Mouse (Mus musculus): ENCODE measurements at regions not wholly inside any gene's neighbourhood (a gene's known extent, or its start where the extent isn't known, plus 50 kb on each side); places are given as distances from the start of the nearest gene placed in this dataset.

- DNase-seq (ENCODE audit: low read depth, low spot score) = no peak
Measured at GRCm38 (mm10) chr2:117710173-117710813, 367.5 kb upstream of the Rasgrp1 start.

DNA sequence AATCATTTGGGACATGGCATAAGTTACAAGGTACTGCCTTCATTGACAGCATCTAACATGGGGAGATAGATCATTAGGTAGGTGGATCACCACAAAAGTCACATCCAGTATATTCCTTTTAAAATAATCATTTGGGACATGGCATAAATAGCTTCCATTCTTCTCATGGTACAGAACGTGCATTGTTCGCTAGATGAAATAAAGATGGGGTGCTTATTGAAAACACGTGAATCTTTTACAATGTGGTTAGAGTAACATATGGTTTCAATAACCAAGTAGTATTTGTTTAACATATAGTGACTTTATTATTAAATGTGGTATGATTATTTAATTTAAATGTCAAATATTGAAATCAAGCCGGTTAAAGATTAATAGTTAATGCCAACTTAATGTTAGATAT, 381.3 kb upstream of the Rasgrp1 start:
- DNase-seq (ENCODE audit: low read depth, low spot score) = no peak

- no peak for DNase-seq (ENCODE audit: low read depth, low spot score)
Measured at GRCm38 (mm10) chr2:117731253-117731652, 380.4 kb upstream of the Thbs1 start.

- no peak for DNase-seq (ENCODE audit: low read depth, low spot score)
Measured at GRCm38 (mm10) chr2:117742413-117742812, 369.3 kb upstream of the Thbs1 start.

DNA sequence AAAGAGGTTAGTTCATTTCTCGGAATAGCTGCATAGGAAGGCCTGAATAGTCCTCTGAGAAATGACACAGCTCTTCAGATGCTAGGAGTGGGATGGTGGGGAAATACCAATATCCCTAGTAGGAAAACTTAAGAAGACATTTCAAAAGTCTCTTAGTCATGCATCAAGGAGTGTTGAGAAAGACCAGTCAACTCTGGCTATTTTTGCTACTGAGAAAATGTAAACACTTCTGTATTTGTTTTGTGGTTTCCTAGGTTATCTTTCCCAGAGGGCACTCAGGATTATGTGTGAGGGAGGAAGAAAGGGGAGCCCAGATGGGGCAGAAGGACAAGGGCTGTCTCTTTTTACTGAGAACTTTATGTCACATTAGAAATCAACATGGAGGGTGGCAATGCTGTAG, 367.8 kb upstream of the Thbs1 start:
- DNase-seq (ENCODE audit: low read depth, low spot score) = no peak

DNA sequence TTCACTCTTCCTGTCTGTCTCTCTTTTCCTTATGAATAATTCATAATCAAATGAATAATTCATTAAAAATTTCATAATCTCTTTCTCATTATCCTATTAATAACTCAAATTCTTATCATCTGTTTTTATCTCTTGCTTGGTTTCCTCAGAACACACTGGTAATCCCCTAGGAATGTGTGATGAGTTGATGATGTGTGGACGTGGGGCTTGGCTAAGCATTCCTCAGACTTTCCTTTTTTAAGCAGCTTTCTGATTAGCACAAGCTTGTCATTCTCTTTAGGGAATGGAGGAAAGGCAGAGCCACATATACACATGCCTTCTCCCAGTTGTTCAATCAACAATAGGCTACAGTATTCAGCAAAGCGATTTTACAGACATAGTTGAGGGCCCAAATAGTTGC, 365.9 kb upstream of the Thbs1 start:
- no peak for DNase-seq (ENCODE audit: low read depth, low spot score)

DNA sequence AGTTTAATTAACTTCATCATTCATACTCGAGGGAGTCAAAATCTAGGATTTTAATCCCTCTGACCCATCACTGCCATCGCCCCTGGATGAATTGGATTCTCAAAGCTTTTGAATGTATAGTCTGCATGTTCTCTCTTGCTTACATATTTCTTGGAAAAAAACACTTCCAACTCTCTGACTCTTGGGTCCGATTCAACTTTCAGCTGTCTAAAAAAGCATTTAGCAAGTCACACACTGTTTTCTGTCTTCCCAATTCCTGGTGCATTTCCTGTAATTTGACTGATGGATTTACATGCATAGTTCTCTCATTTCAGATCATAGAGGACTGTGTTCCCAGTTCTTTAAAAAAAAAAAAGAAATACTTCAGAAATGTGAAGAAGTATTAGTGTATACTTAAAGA, 364.5 kb upstream of the Thbs1 start:
- no peak for DNase-seq (ENCODE audit: low read depth, low spot score)

DNA sequence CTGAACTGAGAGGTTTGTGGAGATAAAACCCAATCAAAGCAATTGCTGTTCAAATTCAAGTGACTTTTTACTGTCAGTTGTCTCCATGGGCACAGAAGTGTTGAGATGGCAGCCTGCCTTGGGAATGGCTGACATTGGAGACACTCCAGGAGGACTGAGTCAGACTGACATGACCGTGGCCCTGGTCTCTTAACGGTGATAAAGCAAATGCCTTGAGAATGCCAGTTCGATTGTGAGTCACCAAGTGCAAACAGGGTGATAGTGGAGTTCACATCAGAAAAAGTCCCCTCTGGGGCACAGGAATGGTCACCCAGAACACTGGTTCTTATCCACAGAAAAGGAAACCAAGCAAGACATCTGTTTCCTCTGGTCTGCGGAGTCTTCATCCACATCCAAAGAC, 362.8 kb upstream of the Thbs1 start:
- no peak for DNase-seq (ENCODE audit: low read depth, low spot score)

GRCm38 (mm10) chr2:117759491-117760013, 352.1 kb upstream of the Thbs1 start:
- no peak for DNase-seq (ENCODE audit: low read depth, low spot score)

DNA sequence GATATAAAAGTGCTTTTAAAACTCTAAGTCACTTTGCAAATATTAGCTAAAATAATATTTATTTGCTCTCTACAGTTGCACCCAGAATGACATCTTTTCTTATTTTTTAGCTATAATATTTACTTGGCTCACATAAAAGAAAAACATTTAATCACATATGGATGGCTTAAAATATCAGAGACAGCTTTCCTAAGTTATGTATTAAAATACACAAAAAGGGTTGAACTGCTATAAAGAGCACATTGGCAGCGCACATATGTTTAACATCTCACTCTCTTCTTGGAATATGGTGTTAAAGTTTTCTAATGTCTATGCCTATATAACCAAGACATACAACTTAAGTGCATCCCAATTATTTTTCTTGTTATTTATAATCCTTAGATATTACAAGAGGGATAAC, 348.0 kb upstream of the Thbs1 start:
- DNase-seq (ENCODE audit: low read depth, low spot score) = no peak

DNA sequence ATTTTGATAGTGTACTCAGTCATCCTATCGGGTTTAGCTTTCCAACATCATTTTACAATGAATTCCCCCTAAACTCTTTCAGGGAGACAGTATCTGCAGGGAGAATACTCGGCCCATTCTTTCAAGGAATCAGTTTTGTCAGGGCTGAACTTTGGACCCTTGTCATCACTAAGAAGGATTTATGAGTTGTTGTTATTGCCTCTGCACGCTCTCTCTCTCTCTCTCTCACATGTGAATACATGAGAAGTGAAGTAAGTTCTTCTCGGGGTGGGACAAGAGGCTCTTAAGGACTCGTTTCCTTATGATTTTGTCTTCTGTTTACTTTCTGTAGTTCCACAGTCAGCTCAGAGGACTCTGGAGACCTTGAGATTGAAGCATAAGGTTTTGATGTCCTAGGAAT, 346.1 kb upstream of the Thbs1 start:
- no peak for DNase-seq (ENCODE audit: low read depth, low spot score)

DNA sequence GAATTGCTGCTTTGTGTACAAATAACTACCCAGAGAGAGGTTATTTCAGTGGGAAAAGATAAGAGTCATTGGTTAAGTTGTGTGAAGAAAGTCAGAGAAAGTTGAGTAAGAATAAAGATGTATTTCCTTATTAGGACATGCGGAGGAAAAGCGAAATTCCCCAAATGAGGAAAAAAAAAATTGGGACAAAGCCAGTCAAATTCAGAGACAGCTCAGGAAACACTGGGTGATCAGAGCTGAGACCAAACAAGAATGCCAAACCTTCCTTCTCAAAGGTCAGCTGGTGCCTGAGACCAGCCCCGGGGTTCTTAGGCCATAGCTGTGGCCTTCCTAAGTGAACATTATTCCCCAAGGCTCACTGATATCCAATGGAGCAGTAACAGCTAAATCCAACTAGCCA, 345.2 kb upstream of the Thbs1 start:
- no peak for DNase-seq (ENCODE audit: low read depth, low spot score)

- no peak for DNase-seq (ENCODE audit: low read depth, low spot score)
Measured at GRCm38 (mm10) chr2:117769402-117770114, 342.1 kb upstream of the Thbs1 start.

DNA sequence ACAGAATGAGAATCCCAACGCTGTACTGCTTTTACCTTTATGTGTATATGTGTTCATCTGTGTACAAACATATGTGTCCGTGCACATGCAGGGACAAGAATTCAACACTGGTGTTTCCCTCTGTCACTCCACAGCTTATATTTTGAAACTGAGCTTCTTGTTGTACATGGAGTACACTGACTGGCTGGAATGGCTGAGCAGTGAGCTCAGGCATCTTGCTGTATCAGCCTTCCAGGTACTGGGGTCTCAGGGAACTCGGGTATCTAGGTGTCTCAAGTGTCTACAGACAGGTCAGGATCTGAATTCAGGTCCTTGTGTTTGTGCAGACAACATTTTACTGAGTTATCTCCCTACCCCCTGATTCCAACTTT, 341.6 kb upstream of the Thbs1 start:
- DNase-seq (ENCODE audit: low read depth, low spot score) = no peak

GRCm38 (mm10) chr2:117780287-117780686, 331.4 kb upstream of the Thbs1 start:
- DNase-seq (ENCODE audit: low read depth, low spot score) = no peak

GRCm38 (mm10) chr2:117780816-117781215, 330.9 kb upstream of the Thbs1 start:
- no peak for DNase-seq (ENCODE audit: low read depth, low spot score)

- peak; percentile 15 for DNase-seq (ENCODE audit: low read depth, low spot score)
Measured at GRCm38 (mm10) chr2:117787321-117787720, 324.4 kb upstream of the Thbs1 start.

DNA sequence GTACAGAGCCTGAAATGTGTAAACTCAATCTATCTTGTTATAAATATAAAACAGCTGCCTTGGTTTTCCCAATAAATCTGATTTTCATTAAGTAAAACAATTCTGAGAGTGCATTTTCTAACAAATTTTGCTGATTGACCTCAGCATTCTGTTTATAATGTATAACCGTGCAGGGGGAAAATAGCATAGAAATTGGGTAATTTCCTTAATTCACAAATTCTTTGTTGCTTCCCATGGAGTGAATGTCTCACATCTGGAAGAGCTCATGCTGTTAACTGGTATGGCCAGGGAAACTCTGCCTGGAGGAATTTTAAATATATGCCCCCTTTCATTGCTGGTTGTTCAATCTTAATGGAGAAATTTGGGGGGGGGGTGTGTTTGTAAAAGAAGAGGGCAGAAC, 317.4 kb upstream of the Thbs1 start:
- DNase-seq (ENCODE audit: low read depth, low spot score) = no peak

GRCm38 (mm10) chr2:117801946-117802600, 309.6 kb upstream of the Thbs1 start:
- DNase-seq (ENCODE audit: low read depth, low spot score) = no peak

DNA sequence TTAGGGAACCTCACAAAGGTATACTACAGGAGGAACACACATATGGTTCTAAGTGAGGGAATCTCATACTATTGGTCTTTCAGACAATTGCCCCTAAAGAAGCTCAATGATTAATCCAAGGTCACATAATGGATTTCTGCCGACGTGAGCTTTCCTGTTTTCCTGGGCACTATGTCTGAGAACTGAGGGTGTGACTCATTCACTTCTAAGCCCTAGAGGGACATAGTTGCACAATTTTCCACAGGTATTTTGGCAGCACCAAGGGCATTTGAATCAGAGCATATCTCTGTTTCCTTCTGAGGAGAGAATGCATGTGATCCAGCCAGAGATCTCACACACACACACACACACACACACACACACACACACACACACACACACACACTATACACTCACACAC, 309.0 kb upstream of the Thbs1 start:
- no peak for DNase-seq (ENCODE audit: low read depth, low spot score)

DNA sequence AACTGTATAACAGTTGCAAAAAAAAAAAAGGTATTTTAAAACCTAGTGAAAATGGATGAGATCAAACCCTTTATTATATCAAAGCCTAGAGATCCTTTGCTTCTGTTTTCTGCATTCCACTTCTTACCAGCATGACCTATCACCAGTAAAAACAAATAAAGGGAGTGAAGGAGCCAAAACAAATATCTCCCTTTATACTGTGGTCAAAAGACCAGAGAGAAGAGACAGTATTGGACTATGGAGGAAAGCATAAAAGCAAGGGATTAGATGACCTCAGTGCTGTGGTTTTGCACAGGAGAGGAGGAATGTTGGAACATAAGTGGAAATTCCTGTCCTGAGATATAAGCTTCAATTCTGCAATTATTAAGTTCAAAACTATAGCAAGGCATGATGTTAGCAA, 307.0 kb upstream of the Thbs1 start:
- no peak for DNase-seq (ENCODE audit: low read depth, low spot score)

DNA sequence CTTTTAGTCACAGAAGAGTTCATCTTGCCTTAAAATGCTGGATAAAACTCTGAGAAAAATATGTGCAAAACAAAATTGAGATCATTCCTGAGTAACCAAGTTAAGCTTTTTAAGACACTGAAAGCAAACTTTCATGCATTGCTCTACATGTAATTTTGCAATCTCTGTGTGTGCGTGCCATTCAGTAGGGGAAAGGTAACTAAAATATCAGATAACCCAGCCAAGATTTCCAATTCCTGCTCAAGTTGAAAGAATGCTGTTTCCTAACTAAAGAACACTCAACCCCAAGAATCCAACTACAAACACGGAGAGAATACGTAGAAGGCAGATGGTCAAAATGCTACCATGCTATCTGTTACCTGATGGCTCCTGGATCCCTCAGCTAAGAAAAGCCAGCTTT, 304.6 kb upstream of the Thbs1 start:
- DNase-seq (ENCODE audit: low read depth, low spot score) = no peak

- no peak for DNase-seq (ENCODE audit: low read depth, low spot score)
Measured at GRCm38 (mm10) chr2:117811506-117811905, 300.2 kb upstream of the Thbs1 start.

All from ZHBTc4 (cell line).